Mouse (Mus musculus): ENCODE data around the gene Hint3. TPM values are rescaled to one million over a fixed set of nuclear protein-coding genes. Genes with fewer than 3 reads are reported as not detected.
A peak's percentile ranks its signal among the peaks of the same experiment; 100 is the strongest.
"Not testable (repeated sequence)": the region's sequence is repeated elsewhere in the genome, so short reads cannot be mapped to it uniquely, and the experiment has no call there.

Hint3 gene
- polyA plus RNA-seq, 1 experiment from 2014 or later, result 39.5 TPM

GRCm38 (mm10) chr10:30647681-30648080 lies 18.2 kb upstream of the Hint3 start:
- no peaks in the 10 kb centered on the region for H3K9me3 ChIP-seq (ENCODE audit: low read length)
- DNase-seq, result no peak
- no peak overlapping the region for H3K4me3 ChIP-seq (ENCODE audit: low read depth, low read length)
- TF ChIP-seq EP300 (IDR thresholded peaks at IDR 0.05; ENCODE audit: low read depth), result no peak
- TF ChIP-seq CTCF (IDR thresholded peaks at IDR 0.05; ENCODE audit: low read depth), result no peak
- no peak for ATAC-seq
- peaks cover 14% of the 10 kb centered on the region for H3K36me3 ChIP-seq (replicated peaks; ENCODE audit: insufficient read depth, low read length)
- H3K4me2 ChIP-seq (ENCODE audit: low read depth, low read length), result no peak overlapping the region
- H3K27me3 ChIP-seq (ENCODE audit: insufficient read depth, low read length), result no peaks in the 10 kb centered on the region
- H3K27ac ChIP-seq (ENCODE audit: low read depth), result no peak overlapping the region
- no peaks in the 10 kb centered on the region for H3K4me1 ChIP-seq (ENCODE audit: insufficient read depth)
- 74% methylated on average over 2 of the region's 2 CpGs for whole genome bisulfite sequencing (ENCODE audit: insufficient replicate concordance)
- H3K9ac ChIP-seq (replicated peaks), result no peak overlapping the region

- H3K27me3 ChIP-seq (ENCODE audit: insufficient read depth, low read length), result no peaks in the 10 kb centered on the region
- no peak for ATAC-seq
- no peak overlapping the region for H3K9ac ChIP-seq (replicated peaks)
- no peak overlapping the region for H3K27ac ChIP-seq (ENCODE audit: low read depth)
- no peaks in the 10 kb centered on the region for H3K9me3 ChIP-seq (ENCODE audit: low read length)
- H3K4me3 ChIP-seq (ENCODE audit: low read depth, low read length), result no peak overlapping the region
- no peaks in the 10 kb centered on the region for H3K4me1 ChIP-seq (ENCODE audit: insufficient read depth)
- DNase-seq, result no peak
- 79% methylated on average over 3 of the region's 3 CpGs for WGBS (ENCODE audit: insufficient replicate concordance)
- TF ChIP-seq EP300 (IDR thresholded peaks at IDR 0.05; ENCODE audit: low read depth) (no peak), CTCF (IDR thresholded peaks at IDR 0.05; ENCODE audit: low read depth) (no peak)
- no peak overlapping the region for H3K4me2 ChIP-seq (ENCODE audit: low read depth, low read length)
- H3K36me3 ChIP-seq (replicated peaks; ENCODE audit: insufficient read depth, low read length), result no peaks in the 10 kb centered on the region
These were observed 8.8 kb upstream of the Hint3 start for GRCm38 (mm10) chr10:30638216-30638615.

- not testable (repeated sequence) for H3K27me3 ChIP-seq (ENCODE audit: insufficient read depth, low read length); H3K4me3 ChIP-seq (ENCODE audit: low read depth, low read length); H3K9me3 ChIP-seq (ENCODE audit: low read length); ATAC-seq; H3K4me2 ChIP-seq (ENCODE audit: low read depth, low read length); DNase-seq; H3K36me3 ChIP-seq (replicated peaks; ENCODE audit: insufficient read depth, low read length); H3K27ac ChIP-seq (ENCODE audit: low read depth); H3K4me1 ChIP-seq (ENCODE audit: insufficient read depth); H3K9ac ChIP-seq (replicated peaks)
- 88% methylated on average over 1 of the region's 1 CpGs for WGBS (ENCODE audit: insufficient replicate concordance)
These were observed 7.2 kb upstream of the Hint3 start for GRCm38 (mm10) chr10:30636474-30637154.

GRCm38 (mm10) chr10:30632718-30633117 lies 3.3 kb upstream of the Hint3 start:
- no peak overlapping the region for H3K27ac ChIP-seq (ENCODE audit: low read depth)
- TF ChIP-seq CTCF (IDR thresholded peaks at IDR 0.05; ENCODE audit: low read depth), result no peak
- TF ChIP-seq EP300 (IDR thresholded peaks at IDR 0.05; ENCODE audit: low read depth), result peak; percentile 70
- H3K4me1 ChIP-seq (ENCODE audit: insufficient read depth), result no peaks in the 10 kb centered on the region
- no peaks in the 10 kb centered on the region for H3K36me3 ChIP-seq (replicated peaks; ENCODE audit: insufficient read depth, low read length)
- no peak overlapping the region for H3K4me2 ChIP-seq (ENCODE audit: low read depth, low read length)
- DNase-seq (no peak), ATAC-seq (peak; percentile 36; the same call in 1 of the 2 replicates)
- no peaks in the 10 kb centered on the region for H3K9me3 ChIP-seq (ENCODE audit: low read length)
- H3K4me3 ChIP-seq (ENCODE audit: low read depth, low read length), result no peak overlapping the region
- H3K9ac ChIP-seq (replicated peaks), result no peak overlapping the region
- no peaks in the 10 kb centered on the region for H3K27me3 ChIP-seq (ENCODE audit: insufficient read depth, low read length)
- WGBS (ENCODE audit: insufficient replicate concordance), result 100% methylated on average over 1 of the region's 1 CpGs

GRCm38 (mm10) chr10:30629977-30630376 lies 545 bp upstream of the Hint3 start:
- Histone ChIP-seq H3K9ac (replicated peaks) (no peak overlapping the region), H3K27ac (ENCODE audit: low read depth) (no peak overlapping the region), H3K4me3 (ENCODE audit: low read depth, low read length) (no peak overlapping the region), H3K36me3 (replicated peaks; ENCODE audit: insufficient read depth, low read length) (no peaks in the 10 kb centered on the region), H3K9me3 (ENCODE audit: low read length) (no peaks in the 10 kb centered on the region), H3K4me2 (ENCODE audit: low read depth, low read length) (no peak overlapping the region), H3K27me3 (ENCODE audit: insufficient read depth, low read length) (no peaks in the 10 kb centered on the region), H3K4me1 (ENCODE audit: insufficient read depth) (no peaks in the 10 kb centered on the region)
- TF ChIP-seq EP300 (IDR thresholded peaks at IDR 0.05; ENCODE audit: low read depth) (no peak), CTCF (IDR thresholded peaks at IDR 0.05; ENCODE audit: low read depth) (no peak)
- DNase-seq (no peak), ATAC-seq (no peak)

- 82% methylated on average over 11 of the region's 11 CpGs for WGBS (ENCODE audit: insufficient replicate concordance)
- not testable (repeated sequence) for ATAC-seq; H3K9ac ChIP-seq (replicated peaks); H3K36me3 ChIP-seq (replicated peaks; ENCODE audit: insufficient read depth, low read length); H3K4me3 ChIP-seq (ENCODE audit: low read depth, low read length); H3K4me2 ChIP-seq (ENCODE audit: low read depth, low read length); DNase-seq; H3K27me3 ChIP-seq (ENCODE audit: insufficient read depth, low read length); H3K4me1 ChIP-seq (ENCODE audit: insufficient read depth); H3K9me3 ChIP-seq (ENCODE audit: low read length); H3K27ac ChIP-seq (ENCODE audit: low read depth)
These were observed 988 bp downstream of the Hint3 start for GRCm38 (mm10) chr10:30628444-30628843.

GRCm38 (mm10) chr10:30627548-30627947 lies 1.9 kb downstream of the Hint3 start:
- Histone ChIP-seq H3K27ac (ENCODE audit: low read depth) (no peak overlapping the region), H3K9me3 (ENCODE audit: low read length) (no peaks in the 10 kb centered on the region), H3K27me3 (ENCODE audit: insufficient read depth, low read length) (no peaks in the 10 kb centered on the region), H3K4me2 (ENCODE audit: low read depth, low read length) (no peak overlapping the region), H3K4me1 (ENCODE audit: insufficient read depth) (no peaks in the 10 kb centered on the region), H3K36me3 (replicated peaks; ENCODE audit: insufficient read depth, low read length) (no peaks in the 10 kb centered on the region), H3K9ac (replicated peaks) (no peak overlapping the region), H3K4me3 (ENCODE audit: low read depth, low read length) (no peak overlapping the region)
- no peak for ATAC-seq
- WGBS (ENCODE audit: insufficient replicate concordance), result 7% methylated on average over 1 of the region's 1 CpGs
- DNase-seq, result no peak
- no peak for TF ChIP-seq EP300 (IDR thresholded peaks at IDR 0.05; ENCODE audit: low read depth)
- TF ChIP-seq CTCF (IDR thresholded peaks at IDR 0.05; ENCODE audit: low read depth), result no peak

All from liver, postnatal 0 days (tissue).